In the genomic region with DNA sequence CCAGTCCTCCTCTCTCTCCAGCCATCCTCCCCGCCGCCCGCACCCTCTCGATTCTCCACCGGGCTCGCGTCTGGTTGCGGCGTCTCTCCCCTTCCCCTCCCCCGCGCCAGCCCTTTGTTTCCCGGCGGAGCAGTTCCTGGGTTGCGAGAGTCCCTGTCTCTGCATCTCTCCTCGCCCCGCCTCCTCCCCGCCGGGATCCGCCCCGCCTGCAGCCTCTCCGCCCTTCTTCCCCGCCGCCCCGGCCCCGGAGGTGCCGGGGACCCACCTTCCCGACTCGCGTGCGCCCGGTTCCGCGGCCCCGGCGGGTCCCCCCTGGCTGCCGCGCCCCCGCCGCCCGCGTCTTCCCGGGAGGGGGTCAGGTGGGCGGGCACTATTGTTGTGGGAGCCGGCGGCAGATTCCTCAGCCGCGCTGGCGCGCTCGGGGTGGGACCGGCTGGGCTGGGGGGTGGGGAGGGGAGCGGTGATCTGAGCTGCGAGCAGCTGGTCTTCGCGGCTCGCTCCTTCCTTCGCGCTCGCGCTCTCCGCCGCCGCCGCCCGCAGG, we compare ENCODE assay signal across 7 mouse cellular contexts. TPM values are rescaled to one million over a fixed set of nuclear protein-coding genes. Genes with fewer than 3 reads are reported as not detected.
DNase-seq lines count a peak whose midpoint lies in the region; ATAC-seq lines count a peak whose summit lies in the region.

No protein-coding gene starts in this region.

- peak overlapping the region; percentile 82 for H3K9ac ChIP-seq in limb, embryonic 11.5 days (ENCODE audit: low read length)
- peak overlapping the region; percentile 91 for H3K9ac ChIP-seq in midbrain, embryonic 11.5 days (ENCODE audit: low read length)

- peak; percentile 44; the same call in 1 of the 2 replicates for ATAC-seq in limb, embryonic 11.5 days (ENCODE audit: insufficient number of reproducible peaks, low FRiP score, low TSS enrichment, low read depth)
- peak; percentile 77 for ATAC-seq in midbrain, embryonic 11.5 days (ENCODE audit: low FRiP score)

- peak overlapping the region; percentile 99 for H3K4me2 ChIP-seq in limb, embryonic 11.5 days (ENCODE audit: low read depth, severe bottlenecking)
- H3K4me2 ChIP-seq in midbrain, embryonic 11.5 days = peak overlapping the region; percentile 96

- H3K36me3 ChIP-seq in limb, embryonic 11.5 days (ENCODE audit: control insufficient read depth, insufficient read depth, low read length) = no peaks in the 10 kb centered on the region
- peaks cover 2% of the 10 kb centered on the region; the same call in 1 of the 2 replicates for H3K36me3 ChIP-seq in midbrain, embryonic 11.5 days (ENCODE audit: control insufficient read depth, insufficient read depth, low read length)

- 1% methylated on average over 64 of the region's 65 CpGs for WGBS in limb, embryonic 11.5 days
- WGBS in midbrain, embryonic 11.5 days = under 1% methylated on average over 54 of the region's 65 CpGs

- peak overlapping the region; percentile 72 for H3K4me3 ChIP-seq in limb, embryonic 11.5 days (ENCODE audit: low read depth, low read length)
- peak overlapping the region; percentile 74 for H3K4me3 ChIP-seq in midbrain, embryonic 11.5 days (ENCODE audit: low read depth, low read length)

- peaks cover 26% of the 10 kb centered on the region for H3K4me1 ChIP-seq in limb, embryonic 11.5 days (ENCODE audit: control insufficient read depth, insufficient read depth, low read length)
- peaks cover 37% of the 10 kb centered on the region for H3K4me1 ChIP-seq in midbrain, embryonic 11.5 days (ENCODE audit: control insufficient read depth, insufficient read depth, low read length)

- peaks cover 49% of the 10 kb centered on the region for H3K27me3 ChIP-seq in limb, embryonic 11.5 days (ENCODE audit: control insufficient read depth, insufficient read depth, low read length)
- peaks cover 23% of the 10 kb centered on the region for H3K27me3 ChIP-seq in midbrain, embryonic 11.5 days (ENCODE audit: control insufficient read depth, insufficient read depth, low read length)

- H3K9me3 ChIP-seq in limb, embryonic 11.5 days (ENCODE audit: control insufficient read depth, low read length) = no peaks in the 10 kb centered on the region
- no peaks in the 10 kb centered on the region for H3K9me3 ChIP-seq in midbrain, embryonic 11.5 days (ENCODE audit: control insufficient read depth, low read length)

- DNase-seq in adrenal gland, adult 8-10 months = peak; percentile 63
- peak; percentile 65 for DNase-seq in embryo, embryonic 11.5 days (ENCODE audit: low read depth, low spot score)
- DNase-seq in heart, adult 11 months = peak; percentile 98
- DNase-seq in kidney, adult 11 months = peak; percentile 52
- peak; percentile 86 for DNase-seq in limb, embryonic 11.5 days (ENCODE audit: low spot score)
- DNase-seq in midbrain, embryonic 11.5 days (ENCODE audit: low spot score, missing footprints) = peak; percentile 98
- peak; percentile 21 to 56 for DNase-seq in spleen, adult 18-20 months

- H3K27ac ChIP-seq in limb, embryonic 11.5 days (replicated peaks; ENCODE audit: low read depth, low read length) = peak overlapping the region; percentile 47; the same call in 1 of the 2 replicates
- peak overlapping the region; percentile 87 for H3K27ac ChIP-seq in midbrain, embryonic 11.5 days (ENCODE audit: low read depth, low read length)

RNA-seq across cellular contexts. Expression of a gene that starts 4.0 kb away (rescaled TPM):
- 10 to 100 TPM; 13.4 to 19.6 (median 15.7) TPM for total RNA-seq in adrenal gland, adult 8-10 months (2022)
- polyA plus RNA-seq in limb, embryonic 11.5 days (2014; fragmentation: Nextera tagmentation; extraction: Ambion mirVana) = 23.4 and 25.1 TPM in 2 replicates
- 35.5 and 39.5 TPM in 2 replicates for polyA plus RNA-seq in midbrain, embryonic 11.5 days (2014; fragmentation: Nextera tagmentation; extraction: Ambion mirVana)

RNA-seq across cellular contexts. Expression of a gene that starts 24.7 kb away (rescaled TPM):
- total RNA-seq in adrenal gland, adult 8-10 months (2022) = 10 to 100 TPM; 35.2 to 66.9 (median 56.7) TPM
- 16.2 and 18.9 TPM in 2 replicates for polyA plus RNA-seq in limb, embryonic 11.5 days (2014; fragmentation: Nextera tagmentation; extraction: Ambion mirVana)
- 9.3 and 10.6 TPM in 2 replicates for polyA plus RNA-seq in midbrain, embryonic 11.5 days (2014; fragmentation: Nextera tagmentation; extraction: Ambion mirVana)

RNA-seq across cellular contexts. Expression of a gene that starts 28.1 kb away (rescaled TPM):
- 100 to 1,000 TPM in 1 of 4 experiments, 10 to 100 TPM in 3; 68.9 to 100 (median 85.6) TPM for total RNA-seq in adrenal gland, adult 8-10 months (2022)
- 24.8 and 27.7 TPM in 2 replicates for polyA plus RNA-seq in limb, embryonic 11.5 days (2014; fragmentation: Nextera tagmentation; extraction: Ambion mirVana)
- 24.8 and 24.9 TPM in 2 replicates for polyA plus RNA-seq in midbrain, embryonic 11.5 days (2014; fragmentation: Nextera tagmentation; extraction: Ambion mirVana)

RNA-seq across cellular contexts. Expression of a gene that starts 42.6 kb away (rescaled TPM):
- 1 to 10 TPM; 2.5 to 9.7 (median 4.0) TPM for total RNA-seq in adrenal gland, adult 8-10 months (2022)
- 0.29 and 0.37 TPM in 2 replicates for polyA plus RNA-seq in limb, embryonic 11.5 days (2014; fragmentation: Nextera tagmentation; extraction: Ambion mirVana)
- 6.1 and 6.3 TPM in 2 replicates for polyA plus RNA-seq in midbrain, embryonic 11.5 days (2014; fragmentation: Nextera tagmentation; extraction: Ambion mirVana)

Comparison
In these comparisons a context has a peak if more than half of its experiments do, and no peak if none do; other contexts are left out.
1. Peak in every context shown above with its lines: DNase-seq, ATAC-seq, H3K4me3 ChIP-seq and H3K27ac ChIP-seq.
2. DNase-seq: peak in every context shown above with its lines; median percentile 98 in heart, adult 11 months; 98 in midbrain, embryonic 11.5 days; 86 in limb, embryonic 11.5 days; 65 in embryo, embryonic 11.5 days; 63 in adrenal gland, adult 8-10 months; 52 in kidney, adult 11 months; 38 in spleen, adult 18-20 months.